Mouse (Mus musculus): ENCODE data around the gene Cdc42ep3. TPM values are rescaled to one million over a fixed set of nuclear protein-coding genes. Genes with fewer than 3 reads are reported as not detected.
A peak's percentile ranks its signal among the peaks of the same experiment; 100 is the strongest.

Gene Cdc42ep3
- 10 to 100 TPM; 37.0 to 40.4 (median 39.4) TPM for polyA plus RNA-seq (2017; shearing (Covaris generic))

DNA sequence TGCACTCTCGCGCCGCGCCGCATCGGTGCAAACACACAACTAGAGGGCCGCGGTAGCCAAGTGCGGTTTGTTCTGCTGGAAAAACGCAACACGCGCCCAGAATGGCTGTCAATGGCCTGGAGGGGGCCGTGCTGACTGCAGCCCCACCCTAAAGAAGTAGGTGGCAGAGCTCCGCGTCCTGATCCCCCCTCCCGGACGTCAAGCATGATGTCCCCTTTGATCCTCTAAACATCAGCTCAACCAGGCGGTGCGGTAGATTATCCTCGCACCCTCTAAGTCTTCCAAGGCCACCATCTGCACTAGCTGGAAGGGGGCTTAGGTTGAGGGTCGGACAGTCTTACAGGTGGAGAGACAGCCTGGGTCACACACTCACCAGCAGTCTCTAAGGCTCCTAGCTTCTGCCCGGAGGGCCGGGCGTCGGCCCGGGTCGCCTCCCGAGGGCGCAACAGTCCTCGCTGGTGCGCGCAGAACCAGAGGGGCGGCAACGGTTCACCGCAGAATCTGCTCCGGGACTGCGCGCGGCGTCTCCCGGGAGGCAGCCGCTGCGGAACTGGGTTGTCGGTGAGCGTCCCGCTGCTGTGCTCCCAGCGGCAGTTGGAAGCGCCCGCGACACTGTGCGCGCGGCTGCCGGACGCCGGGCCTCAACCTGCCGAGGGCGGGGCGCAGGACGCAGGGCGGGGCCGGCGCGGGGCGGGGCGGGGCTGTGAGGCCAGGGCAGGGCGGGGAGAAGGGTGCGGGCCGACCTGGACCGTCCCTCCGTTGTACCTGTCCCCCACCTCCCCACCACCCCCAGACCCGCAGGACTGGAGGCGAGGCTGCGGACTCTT lies at the start of gene Cdc42ep3:
TSS of gene Cdc42ep3 (minus strand) at position 648 of the 827 bp plus-strand sequence.
- ATAC-seq: peak; percentile 63

DNA sequence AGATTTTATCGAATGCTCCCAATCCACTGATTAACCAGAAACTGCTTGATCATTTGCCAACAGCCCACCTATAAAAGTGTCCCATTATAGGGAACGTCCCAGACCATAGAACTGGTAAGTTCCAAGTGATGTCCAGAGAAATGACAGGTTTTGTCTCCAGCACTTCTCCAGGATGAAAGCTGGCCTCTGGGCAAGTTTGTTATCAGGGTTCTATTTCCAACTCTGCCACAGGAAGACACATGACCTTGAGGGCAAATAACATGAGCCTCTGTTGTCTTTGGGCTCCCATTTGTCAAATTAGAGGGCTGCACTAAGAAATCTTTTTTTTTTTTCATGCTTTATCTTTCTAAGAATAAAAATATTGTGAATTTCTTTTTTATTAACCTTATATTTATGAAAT lies 45.5 kb upstream of the Cdc42ep3 start:
- ATAC-seq: no peak

DNA sequence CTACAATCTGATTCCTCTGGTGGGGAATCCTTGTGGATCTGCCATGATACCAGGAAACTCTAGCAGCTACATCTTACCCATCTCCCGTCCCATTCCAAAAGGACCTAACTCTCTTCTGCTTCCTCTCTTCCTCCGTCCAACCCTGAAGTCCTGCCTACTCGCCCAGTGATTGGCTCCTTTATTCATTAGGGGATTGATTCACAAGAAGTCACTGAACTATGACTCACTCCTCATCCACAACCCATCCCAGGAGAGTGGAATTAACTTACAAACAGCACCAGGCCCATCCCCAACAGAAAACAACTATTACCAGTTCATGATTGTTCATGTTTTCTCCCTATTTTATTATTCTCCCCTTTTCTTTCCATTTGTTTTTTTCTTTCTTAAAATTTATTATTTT lies 43.5 kb upstream of the Cdc42ep3 start:
- ATAC-seq: no peak

DNA sequence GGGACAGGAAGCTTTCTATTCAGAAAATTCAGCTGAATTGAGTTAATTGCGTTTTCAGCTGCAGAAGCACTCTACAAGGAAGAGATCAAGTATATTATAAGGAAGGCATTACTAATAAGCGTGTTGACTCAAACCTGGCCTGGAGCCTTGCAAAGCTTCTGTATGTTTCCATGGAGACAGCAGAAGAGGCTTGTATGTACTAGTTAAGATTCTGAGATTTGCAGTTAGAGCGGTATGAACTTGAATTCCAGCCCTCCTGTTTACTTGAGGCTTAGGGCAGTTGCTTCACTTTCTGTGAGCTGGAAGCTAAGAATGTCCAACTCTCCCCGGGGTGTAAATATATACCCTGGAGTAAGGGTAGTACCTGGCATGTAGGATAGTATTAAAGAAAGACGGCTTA lies 39.9 kb upstream of the Cdc42ep3 start:
- no peak for ATAC-seq

DNA sequence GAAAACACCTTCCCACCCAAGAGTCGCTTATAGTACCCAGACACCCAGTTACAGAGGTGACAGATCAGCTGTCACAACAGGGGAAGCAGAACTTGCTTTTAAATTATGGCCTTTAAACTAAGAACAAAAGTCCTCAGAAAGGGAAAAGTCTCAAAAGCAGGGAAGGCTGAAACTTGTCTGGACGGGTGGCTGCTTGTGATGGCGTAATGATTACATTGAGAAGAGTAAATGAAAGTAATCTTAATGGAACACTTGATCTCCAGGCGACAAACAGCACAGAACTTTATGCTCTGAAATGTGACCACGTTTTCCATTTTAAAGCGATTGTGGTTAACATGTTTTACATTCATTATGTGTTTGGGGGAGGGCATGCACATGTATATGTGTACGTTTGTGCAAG lies 39.0 kb upstream of the Cdc42ep3 start:
- ATAC-seq: no peak

DNA sequence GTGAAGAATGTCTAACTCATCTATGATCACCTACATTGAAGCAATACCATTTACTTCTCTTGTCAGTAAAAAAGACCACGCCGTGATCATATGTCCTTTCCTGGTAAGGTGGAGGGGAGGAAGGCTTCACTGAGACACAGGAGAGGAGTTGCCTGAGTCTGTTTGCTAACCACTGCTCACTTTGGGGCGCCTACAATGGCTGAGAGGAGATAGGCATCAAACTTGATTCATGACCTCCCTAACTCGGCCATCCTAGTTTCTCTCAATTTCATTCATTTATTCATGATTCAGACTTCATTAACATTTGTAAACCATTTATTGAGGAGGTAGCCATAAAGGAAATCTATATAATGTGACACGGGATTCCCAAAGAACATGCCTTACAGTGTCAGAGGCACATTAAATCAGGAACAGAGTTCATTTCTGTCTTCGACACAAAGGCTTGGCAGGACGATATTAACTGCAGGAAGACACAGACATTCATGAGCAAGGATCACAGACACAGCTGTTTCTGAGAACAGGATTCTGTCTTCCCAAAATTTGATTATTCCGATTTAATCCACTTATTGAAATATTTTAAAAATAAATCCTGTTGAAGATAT lies 32.7 kb upstream of the Cdc42ep3 start:
- ATAC-seq: no peak

DNA sequence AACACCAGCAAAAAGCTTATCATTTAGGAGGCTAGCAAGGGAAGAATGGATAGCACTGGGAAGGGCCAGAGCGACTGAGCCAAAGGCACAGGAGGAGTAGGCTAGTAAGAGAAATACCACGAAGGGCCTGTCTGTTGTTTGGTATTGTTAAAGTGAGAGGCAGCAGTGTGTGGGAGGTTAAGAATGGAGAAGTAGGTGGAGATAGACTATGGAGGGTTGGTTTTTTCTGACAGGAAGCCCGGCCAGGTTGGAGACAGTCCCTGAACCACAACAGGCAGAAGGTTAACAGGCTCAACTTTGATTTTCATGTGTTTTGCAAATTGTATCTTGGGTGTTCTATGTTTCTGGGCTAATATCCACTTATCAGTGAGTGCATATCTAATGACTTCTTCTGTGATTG lies 26.6 kb upstream of the Cdc42ep3 start:
- ATAC-seq: no peak

DNA sequence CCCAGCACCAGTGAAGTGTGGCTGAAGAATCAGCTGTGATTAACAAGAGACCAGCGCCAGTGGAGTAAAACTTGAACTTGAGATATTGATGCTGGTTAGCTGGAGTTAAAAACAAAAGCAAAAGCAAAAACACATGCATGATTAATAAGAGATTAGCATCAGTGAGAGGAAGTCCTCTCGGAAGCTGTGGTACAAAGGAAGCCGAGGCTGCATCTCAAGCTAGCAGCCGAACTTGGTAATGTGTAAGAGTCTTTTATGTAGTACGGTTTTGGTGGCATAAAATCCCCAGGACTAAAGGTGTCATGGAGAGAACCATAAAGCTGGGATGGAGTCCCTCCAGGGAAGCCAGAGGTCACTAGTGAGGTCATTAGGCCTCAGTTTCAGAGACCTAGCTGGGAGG lies 24.3 kb upstream of the Cdc42ep3 start:
- ATAC-seq: peak; percentile 97

DNA sequence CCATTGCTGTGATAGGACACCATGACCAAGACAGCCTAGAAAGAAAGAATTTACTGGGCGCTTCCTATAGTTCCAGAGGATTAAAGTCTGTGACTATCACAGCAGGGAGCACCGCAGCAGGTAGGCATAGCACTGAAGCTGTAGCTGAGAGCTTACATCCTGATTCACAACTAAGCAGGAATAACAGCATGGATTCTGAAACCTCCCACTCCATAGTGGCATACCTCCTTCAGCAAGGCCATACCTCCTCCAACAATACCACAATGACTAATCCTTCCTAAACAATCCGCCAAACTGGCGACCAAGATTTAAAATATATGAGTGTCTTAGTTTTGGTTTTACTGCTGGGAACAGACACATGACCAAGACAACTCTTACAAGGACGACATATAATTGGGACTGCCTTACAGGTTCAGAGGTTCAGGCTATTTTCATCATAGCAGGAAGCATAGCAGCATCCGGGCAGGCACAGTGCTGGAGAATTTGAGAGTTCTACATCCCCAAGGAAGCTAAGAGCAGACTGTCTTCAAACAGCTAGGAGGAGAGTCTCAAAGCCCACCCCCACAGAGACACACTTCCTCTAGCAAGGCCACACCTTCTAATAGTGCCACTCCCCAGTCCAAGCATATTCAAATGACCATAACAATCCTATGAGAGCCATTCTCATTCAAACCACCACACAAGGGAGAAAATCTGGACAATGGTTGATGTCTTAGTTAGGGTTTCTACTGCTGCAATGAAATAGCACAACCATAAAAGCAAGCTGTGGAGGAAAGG lies 21.7 kb upstream of the Cdc42ep3 start:
- ATAC-seq: no peak

DNA sequence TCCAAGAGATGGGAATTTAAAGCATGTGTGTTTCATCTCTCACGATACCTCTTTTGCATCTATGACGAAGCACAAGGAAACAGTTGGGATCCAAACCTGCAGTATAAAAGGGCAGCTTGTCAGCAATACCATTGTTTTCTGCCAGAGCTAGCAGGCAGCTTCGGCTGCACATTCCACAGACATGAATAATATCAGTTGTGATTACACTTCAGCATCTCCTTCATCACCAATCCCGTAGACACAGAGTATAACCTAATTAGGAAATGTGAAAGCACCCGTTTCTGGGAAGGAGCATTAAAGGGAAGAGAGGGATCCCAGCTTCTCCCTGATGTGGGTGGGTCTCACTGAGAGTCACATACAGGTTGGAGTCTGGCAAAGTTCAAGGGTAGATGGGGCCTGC lies 18.1 kb upstream of the Cdc42ep3 start:
- ATAC-seq: no peak

DNA sequence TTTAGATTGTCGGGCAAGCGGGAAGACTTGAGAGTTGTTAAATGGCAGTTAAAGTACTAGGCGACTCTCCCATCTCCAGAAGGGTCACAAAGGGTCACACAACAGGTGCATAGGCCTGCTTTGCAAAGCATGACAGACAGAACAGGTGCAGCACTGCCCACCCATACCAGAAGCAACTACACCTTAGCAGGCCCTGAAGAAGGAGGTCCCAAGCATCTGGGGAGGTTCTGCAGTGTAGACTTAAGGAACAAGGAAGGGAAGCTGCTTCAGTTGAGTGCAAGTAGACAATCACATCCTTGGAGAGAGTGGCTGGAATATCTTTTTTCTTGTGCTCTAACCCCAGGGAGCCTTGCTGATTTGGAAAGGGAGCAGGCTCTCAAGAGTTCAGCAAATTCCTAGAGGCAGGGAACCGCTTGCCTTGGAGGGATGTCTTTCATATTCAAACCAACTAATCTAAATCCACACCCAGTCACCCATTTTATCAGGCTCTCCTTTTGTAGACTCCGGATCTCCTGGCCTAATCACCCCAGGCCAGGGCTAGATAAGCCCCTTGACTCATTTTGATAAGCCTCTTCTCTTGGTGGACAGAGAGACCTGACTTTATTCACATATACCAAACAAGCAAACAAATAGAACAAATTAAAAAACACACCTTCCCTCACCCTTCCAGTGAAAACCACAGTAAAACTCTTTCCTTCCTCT lies 10.0 kb upstream of the Cdc42ep3 start:
- no peak for ATAC-seq

DNA sequence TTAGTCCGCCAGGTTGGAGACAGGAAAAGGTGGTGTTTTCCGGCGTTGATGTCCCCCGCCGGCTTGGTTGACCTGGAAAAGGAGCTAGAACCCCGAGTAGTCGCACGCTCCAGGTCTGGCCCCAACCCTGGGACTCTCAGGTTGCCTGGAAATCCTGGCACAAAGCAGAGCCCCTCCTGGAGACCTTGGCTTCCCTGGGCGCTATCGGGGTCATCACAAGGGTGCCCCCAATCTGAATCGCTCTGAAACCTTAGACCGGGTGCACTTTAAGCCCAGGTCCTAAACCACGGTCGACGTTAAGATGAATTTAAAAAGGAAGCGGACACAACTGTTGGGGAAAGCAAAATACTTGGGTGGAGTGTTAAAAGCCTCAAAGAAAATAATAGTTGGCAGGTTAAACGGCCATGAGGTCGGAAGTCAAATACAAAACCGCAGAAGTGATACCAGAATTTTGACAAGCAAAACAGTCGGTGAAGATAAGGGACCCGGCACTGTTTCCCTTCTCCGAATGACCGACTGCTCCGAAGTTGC lies 1.2 kb upstream of the Cdc42ep3 start:
- ATAC-seq: peak; percentile 7

DNA sequence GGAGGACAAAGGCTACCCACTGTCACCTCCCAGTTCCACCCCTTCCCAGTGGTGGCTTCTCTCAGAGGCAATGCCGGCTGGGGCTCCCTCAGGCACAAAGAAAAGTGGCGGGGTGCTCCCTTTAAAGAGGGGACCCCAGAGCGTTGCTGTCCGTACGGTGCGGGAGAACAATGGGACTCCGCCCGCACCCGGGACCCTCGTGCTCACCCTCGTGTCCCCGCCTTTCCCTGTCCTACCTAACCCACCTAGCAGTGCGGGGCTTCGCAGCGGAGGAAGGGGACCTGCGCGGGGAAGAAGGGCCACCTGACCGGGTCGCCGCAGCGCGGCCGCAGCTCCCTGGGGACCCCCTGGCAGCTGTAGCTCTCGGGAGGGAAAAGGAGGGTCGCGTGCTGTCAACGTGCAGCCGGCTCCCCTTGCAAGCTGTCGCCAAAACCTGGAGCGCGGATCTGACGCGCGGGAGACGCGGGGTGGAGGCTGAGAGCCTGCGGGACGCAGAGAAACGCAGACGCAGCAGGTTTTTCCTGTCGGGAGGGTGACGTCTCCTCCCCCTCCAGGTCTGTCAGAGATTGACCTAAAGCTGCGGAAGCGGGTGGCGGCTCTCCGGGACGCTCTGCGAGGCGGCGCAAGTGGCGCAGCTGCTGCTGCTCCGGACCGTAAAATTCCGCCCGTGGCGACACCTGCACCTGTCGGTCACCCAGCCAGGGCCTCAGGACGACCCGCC lies 540 bp upstream of the Cdc42ep3 start:
- ATAC-seq: peak; percentile 61

DNA sequence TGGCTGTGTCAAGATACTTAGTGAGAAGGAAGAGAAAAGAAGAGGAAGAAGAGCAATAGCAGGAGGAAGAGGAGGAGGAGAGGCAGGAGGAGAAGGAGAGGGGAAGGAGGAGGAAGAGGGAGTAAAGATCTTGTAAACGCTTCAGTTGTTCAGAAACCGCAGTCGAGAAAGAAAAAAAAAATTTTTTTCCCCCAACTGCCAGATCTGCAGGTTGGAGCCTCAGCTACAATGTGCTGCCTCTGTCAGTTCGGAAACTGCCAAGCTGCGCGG lies 782 bp downstream of the Cdc42ep3 start:
- no peak for ATAC-seq

DNA sequence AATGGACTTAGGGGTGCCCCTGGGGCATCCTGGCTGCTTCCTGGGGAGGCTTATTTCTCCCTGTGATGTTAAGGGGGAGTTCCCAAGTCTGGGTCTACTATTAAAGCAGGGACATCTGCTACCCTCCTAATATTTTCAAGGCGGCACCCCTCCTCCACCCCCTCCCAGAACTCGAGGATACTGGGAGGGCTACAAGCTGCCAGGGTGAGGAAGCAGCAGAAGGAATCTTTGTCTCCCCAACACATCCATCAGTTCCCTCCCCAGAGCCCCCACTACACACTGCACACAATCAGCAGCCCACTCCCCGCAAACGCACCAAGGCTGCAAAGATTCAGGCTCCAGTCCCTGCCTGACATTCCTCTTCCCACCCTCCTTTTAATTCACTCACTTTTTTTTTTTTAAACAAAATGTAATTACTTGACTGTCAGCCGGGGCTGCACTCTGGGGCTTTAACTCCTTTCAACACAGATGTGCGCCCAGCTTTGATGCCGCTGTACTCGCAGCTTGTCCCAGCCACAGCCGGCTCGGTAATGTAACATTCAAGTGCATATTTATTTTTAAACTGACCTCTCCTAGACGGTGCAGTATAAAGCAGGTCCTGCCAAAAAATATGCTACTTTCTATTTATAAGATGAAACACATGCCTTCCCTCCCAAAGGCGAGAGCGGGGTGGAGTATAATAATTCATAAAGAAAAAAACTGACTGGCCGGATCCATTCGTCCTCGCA lies 1.3 kb downstream of the Cdc42ep3 start:
- no peak for ATAC-seq

DNA sequence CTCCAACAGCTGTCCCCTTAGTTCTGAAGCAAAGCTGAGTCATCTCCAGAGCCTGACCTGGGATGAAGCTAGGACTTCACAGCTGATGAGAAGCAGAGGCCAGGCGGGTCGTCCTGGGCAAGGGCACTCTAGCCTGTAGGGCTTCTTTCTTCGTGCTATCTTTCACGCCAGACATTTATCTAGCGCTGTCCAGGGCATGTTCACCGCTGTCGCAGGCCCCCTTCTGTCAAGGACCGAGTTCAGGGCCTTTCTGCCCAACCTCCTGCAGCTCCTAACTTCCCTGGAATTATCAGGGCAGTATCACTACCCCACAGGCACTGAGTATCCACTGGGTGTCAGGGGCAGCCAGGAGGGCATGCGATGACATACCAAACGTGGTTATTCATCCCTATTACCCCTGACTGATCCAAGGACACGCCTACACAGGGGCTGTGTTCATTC lies 4.1 kb downstream of the Cdc42ep3 start:
- no peak for ATAC-seq

DNA sequence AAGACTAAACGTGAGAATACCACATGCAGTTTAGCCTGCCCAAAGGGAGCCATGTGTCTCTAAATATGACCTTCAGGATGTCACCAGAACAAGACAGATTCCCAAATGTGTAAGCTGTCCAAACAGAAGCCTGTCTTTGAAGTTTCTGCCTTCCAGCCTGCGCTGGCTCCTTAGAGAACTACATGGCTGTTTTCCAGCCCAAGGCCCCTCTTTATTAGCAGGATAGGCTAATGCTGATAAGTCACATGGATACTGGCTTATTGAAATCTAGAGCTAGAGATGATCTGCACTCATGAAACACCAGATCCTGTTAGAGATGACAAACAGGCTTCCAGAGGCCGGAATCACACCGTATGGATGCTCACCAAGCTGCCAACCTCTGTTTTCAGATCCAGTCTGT lies 5.5 kb downstream of the Cdc42ep3 start:
- no peak for ATAC-seq

DNA sequence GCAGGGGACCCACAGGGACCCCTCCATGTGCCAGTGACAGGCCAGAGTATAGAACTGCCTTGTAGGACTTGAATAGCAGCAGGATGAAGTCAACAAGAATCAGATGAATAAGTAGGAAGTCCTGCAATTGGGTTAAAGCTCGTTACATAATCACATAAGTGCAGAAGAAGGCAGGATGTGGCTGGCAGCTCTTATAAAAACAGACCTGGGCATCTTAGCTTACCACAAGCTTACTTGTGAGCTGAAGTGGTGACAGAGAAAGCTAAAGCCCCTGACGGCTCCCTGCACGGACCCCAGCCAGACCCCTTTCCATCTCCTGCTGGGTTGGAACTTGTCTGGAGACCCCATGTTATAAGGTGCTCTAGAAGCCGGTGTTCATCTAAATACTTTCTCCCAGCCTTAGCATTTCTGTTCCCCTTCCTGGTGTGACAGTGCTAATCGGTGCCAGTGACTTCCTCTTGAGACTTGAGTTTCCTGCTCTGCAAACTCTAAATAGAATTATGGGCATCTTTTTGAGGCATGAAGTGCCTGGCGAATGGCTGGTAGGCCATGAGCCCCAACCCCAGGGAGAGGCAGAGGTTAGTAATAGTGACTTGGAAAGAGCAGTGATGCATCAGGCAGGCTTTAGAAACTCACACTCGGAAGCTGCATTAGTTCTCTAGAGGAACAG lies 6.8 kb downstream of the Cdc42ep3 start:
- peak; percentile 94 for ATAC-seq

DNA sequence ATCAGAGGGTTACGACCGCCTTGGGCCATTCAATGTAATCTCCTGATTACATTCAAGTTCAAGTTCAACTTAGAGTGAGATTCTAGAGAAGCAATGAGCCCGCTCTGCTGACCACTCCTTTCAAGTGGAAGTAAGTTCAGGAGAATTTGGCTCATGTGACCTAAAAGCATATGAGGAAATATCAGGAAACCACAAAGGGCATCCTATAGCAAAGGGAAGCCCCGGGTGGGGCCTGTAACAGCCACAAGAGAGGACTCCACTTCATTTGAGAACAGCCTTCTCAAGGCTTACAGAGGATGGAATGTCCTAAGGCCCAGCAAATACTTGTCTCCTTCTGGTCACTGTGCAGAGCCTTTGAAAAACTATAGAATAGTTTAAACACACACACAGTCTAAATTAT lies 7.6 kb downstream of the Cdc42ep3 start:
- no peak for ATAC-seq

DNA sequence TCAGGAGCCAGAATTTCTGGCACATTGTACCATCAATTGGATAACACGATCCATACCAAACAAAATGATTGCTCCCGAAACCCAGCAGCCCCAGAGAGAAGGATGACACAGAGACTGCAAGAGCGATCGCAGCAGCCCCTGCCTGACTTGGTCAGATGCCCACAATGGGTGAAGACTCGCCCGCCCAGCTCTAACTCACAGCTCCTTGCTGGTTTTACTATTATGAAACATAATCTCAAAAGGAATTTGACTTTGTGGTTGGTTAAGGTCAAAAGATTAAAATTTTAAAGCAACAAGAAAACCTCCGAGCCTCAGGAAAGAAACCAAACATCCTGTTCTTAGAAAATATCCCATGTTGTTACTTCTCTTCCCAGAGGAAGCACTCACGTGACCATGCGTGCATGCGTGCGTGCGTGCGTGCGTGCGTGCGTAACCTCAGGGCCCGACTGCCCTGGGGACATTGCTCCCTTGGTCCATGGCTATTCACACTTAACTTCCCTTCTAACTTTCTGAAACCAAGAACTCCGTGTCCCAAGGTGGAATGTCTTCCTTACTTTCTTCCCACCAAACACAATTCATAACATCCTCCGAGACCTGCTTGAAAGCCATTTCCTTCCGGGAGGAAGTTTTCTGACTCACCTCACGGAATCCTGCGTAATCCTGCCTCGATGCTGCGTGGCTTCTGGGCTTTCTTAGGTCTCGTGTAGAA lies 9.7 kb downstream of the Cdc42ep3 start:
- no peak for ATAC-seq

Measured in inflammation-experienced regulatory T-cells, adult 6 months (primary cell).